Mouse (Mus musculus) liver, embryonic 14.5 days (tissue): Measurements from ENCODE around the gene Dok3. TPM values are rescaled to one million over a fixed set of nuclear protein-coding genes. Genes with fewer than 3 reads are reported as not detected.

Source experiments
- ATAC-seq: fragments of 200-750 bp; cut with Nextera tagmentation; 2 replicates; pipeline ENCODE4 v1.8.0; 2017; ENCODE audit warnings: moderate number of reproducible peaks, mild to moderate bottlenecking, moderate library complexity; ENCODE audit not compliant: insufficient read depth
- DNase-seq, 3 experiments: peaks; one replicate each; pipeline ENCODE4 v3.0.0-alpha.2; 2012 to 2013; ENCODE audit warnings: low read depth in 3 of 3, low spot score in 3 of 3
- H3K27ac ChIP-seq: fragments of 300-500 bp; sonication (generic); 2 replicates; pipeline ENCODE4 v1.5.1; 2014; ENCODE audit warnings: moderate library complexity, mild to moderate bottlenecking, control low read depth, inconsistent platforms
- H3K27me3 ChIP-seq: fragments of 300-500 bp; sonication (generic); 2 replicates; pipeline ENCODE4 v1.6.1; 2014; ENCODE audit warnings: mild to moderate bottlenecking, low read length, moderate library complexity; ENCODE audit not compliant: control insufficient read depth, insufficient read depth
- H3K36me3 ChIP-seq: fragments of 300-500 bp; sonication (generic); replicated peaks from 2 replicates; pipeline ENCODE4 v1.6.1; 2014; ENCODE audit warnings: low read depth; ENCODE audit not compliant: control insufficient read depth, insufficient read depth
- H3K4me1 ChIP-seq, 2 experiments: fragments of 200-500 bp in 1 of 2; fragments of 300-500 bp in 1 of 2; sonication (generic) in 1 of 2; replicated peaks; 2 replicates each; pipeline ENCODE4 v1.6.1; 2012 to 2014; ENCODE audit warnings: antibody characterized with exemption in 1 of 2, inconsistent platforms in 1 of 2, low read length in 1 of 2; ENCODE audit not compliant: control insufficient read depth in 2 of 2, insufficient read depth in 2 of 2
- H3K4me2 ChIP-seq: fragments of 300-500 bp; sonication (generic); 2 replicates; pipeline ENCODE4 v1.6.1; 2014; ENCODE audit warnings: low read depth, mild to moderate bottlenecking, control low read depth, moderate library complexity
- H3K4me3 ChIP-seq, 2 experiments: fragments of 200-500 bp in 1 of 2; fragments of 300-500 bp in 1 of 2; sonication (generic) in 1 of 2; 2 replicates each; pipeline ENCODE4 v1.5.1; 2012 to 2014; ENCODE audit warnings: low read depth in 2 of 2, low read length in 2 of 2, mild to moderate bottlenecking in 2 of 2, control low read depth in 1 of 2, inconsistent platforms in 1 of 2, moderate library complexity in 1 of 2; ENCODE audit not compliant: insufficient read depth in 1 of 2
- H3K9ac ChIP-seq: fragments of 300-500 bp; sonication (generic); replicated peaks from 2 replicates; pipeline ENCODE4 v1.6.1; 2014; ENCODE audit warnings: mild to moderate bottlenecking, control low read depth, moderate library complexity
- H3K9me3 ChIP-seq: fragments of 300-500 bp; sonication (generic); 2 replicates; pipeline ENCODE4 v1.6.1; 2016; ENCODE audit warnings: low read length, mixed read lengths; ENCODE audit not compliant: control insufficient read depth
- CTCF ChIP-seq: IDR thresholded peaks from 2 replicates; pipeline ENCODE4 v1.5.1; 2016; ENCODE audit warnings: antibody characterized with exemption, low read depth, control low read depth
- EP300 ChIP-seq: IDR thresholded peaks from 2 replicates; pipeline ENCODE4 v1.6.1; 2016; ENCODE audit warnings: antibody characterized with exemption, low read depth
- WGBS: fragments of 180-500 bp; shearing (Covaris S2); extraction: QIAGEN DNeasy Blood & Tissue Kit; methylation state at CpG from one replicate; pipeline ENCODE4 v1.1.7; 2014; ENCODE audit not compliant: insufficient replicate concordance; 5-methylcytosine and 5-hydroxymethylcytosine counted together
- polyA plus RNA-seq, 2 experiments: library from polyadenylated mRNA; depleted of rRNA in 1 of 2; stranded (reverse) in 1 of 2; unstranded in 1 of 2; fragments of >200 nt; fragmentation: Nextera tagmentation in 1 of 2; extraction: Ambion mirVana in 1 of 2; gene quantifications; 2 replicates each; pipeline versions ENCODE4 v1.2.1 to v1.2.3; 2012 to 2014

Gene Dok3
- polyA plus RNA-seq, 2 experiments, result 2.9 to 4.7 TPM

- H3K4me2 ChIP-seq, result no peak overlapping the region
- no peaks in the 10 kb centered on the region; the same call in 1 of the 2 replicates for H3K36me3 ChIP-seq
- H3K9me3 ChIP-seq, result no peaks in the 10 kb centered on the region
- no peaks in the 10 kb centered on the region for H3K27me3 ChIP-seq
- H3K27ac ChIP-seq, result no peak overlapping the region
- ATAC-seq, result no peak
- no peak for TF ChIP-seq EP300
- no peak for TF ChIP-seq CTCF
- H3K9ac ChIP-seq, result no peak overlapping the region
- 59% methylated on average over 5 of the region's 5 CpGs for WGBS
- H3K4me3 ChIP-seq, result no peak overlapping the region
- no peak for DNase-seq
- no peaks in the 10 kb centered on the region for H3K4me1 ChIP-seq
Observed at GRCm38 (mm10) chr13:55504390-55504789, 24.7 kb downstream of the Dok3 start.

GRCm38 (mm10) chr13:55502405-55502804 lies 26.7 kb downstream of the Dok3 start:
- Histone ChIP-seq H3K9me3 (no peaks in the 10 kb centered on the region), H3K36me3 (no peaks in the 10 kb centered on the region; the same call in 1 of the 2 replicates), H3K4me1 (no peaks in the 10 kb centered on the region), H3K9ac (no peak overlapping the region), H3K4me3 (no peak overlapping the region), H3K4me2 (no peak overlapping the region), H3K27ac (no peak overlapping the region), H3K27me3 (no peaks in the 10 kb centered on the region)
- TF ChIP-seq EP300 (no peak), CTCF (no peak)
- DNase-seq (no peak), ATAC-seq (no peak)
- WGBS, result 73% methylated on average over 8 of the region's 8 CpGs

GRCm38 (mm10) chr13:55500575-55500974 lies 28.5 kb downstream of the Dok3 start:
- ATAC-seq (no peak), DNase-seq (no peak)
- no peak overlapping the region for H3K4me3 ChIP-seq
- H3K9ac ChIP-seq, result no peak overlapping the region
- no peaks in the 10 kb centered on the region for H3K36me3 ChIP-seq
- no peaks in the 10 kb centered on the region for H3K4me1 ChIP-seq
- no peaks in the 10 kb centered on the region for H3K27me3 ChIP-seq
- WGBS, result 64% methylated on average over 10 of the region's 10 CpGs
- H3K4me2 ChIP-seq, result no peak overlapping the region
- H3K9me3 ChIP-seq, result no peaks in the 10 kb centered on the region
- TF ChIP-seq EP300 (no peak), CTCF (no peak)
- no peak overlapping the region for H3K27ac ChIP-seq

- Histone ChIP-seq H3K27ac (no peak overlapping the region), H3K4me3 (no peak overlapping the region), H3K4me1 (no peaks in the 10 kb centered on the region), H3K9me3 (no peaks in the 10 kb centered on the region), H3K27me3 (no peaks in the 10 kb centered on the region), H3K9ac (no peak overlapping the region), H3K4me2 (no peak overlapping the region), H3K36me3 (no peaks in the 10 kb centered on the region)
- 68% methylated on average over 11 of the region's 11 CpGs for WGBS
- no peak for TF ChIP-seq EP300
- no peak for TF ChIP-seq CTCF
- ATAC-seq (no peak), DNase-seq (no peak)
Observed at GRCm38 (mm10) chr13:55498906-55499305, 30.2 kb downstream of the Dok3 start.

GRCm38 (mm10) chr13:55496661-55497060 lies 32.4 kb downstream of the Dok3 start:
- no peaks in the 10 kb centered on the region for H3K9me3 ChIP-seq
- ATAC-seq, result no peak
- TF ChIP-seq EP300, result no peak
- TF ChIP-seq CTCF, result no peak
- H3K27ac ChIP-seq, result no peak overlapping the region
- no peaks in the 10 kb centered on the region for H3K36me3 ChIP-seq
- no peak overlapping the region for H3K9ac ChIP-seq
- H3K4me1 ChIP-seq, result no peaks in the 10 kb centered on the region
- no peak overlapping the region for H3K4me2 ChIP-seq
- H3K4me3 ChIP-seq, result no peak overlapping the region
- DNase-seq, result no peak
- no peaks in the 10 kb centered on the region for H3K27me3 ChIP-seq
- WGBS, result 72% methylated on average over 6 of the region's 6 CpGs
